Mouse (Mus musculus) CD8-positive naive resting alpha-beta T cell, adult 2 months (primary cell): ENCODE measurements around the gene Eefsec.

Experiments
- DNase-seq, 2 experiments: peaks; one replicate each; pipeline ENCODE4 v3.0.0; 2022; ENCODE audit warnings: low read depth in 2 of 2, low spot score in 2 of 2

Gene Eefsec

GRCm38 (mm10) chr6:88416130-88416758 is 30.1 kb downstream of the Eefsec start:
- no peak for DNase-seq

- no peak for DNase-seq
Measured at GRCm38 (mm10) chr6:88412604-88413003, 33.7 kb downstream of the Eefsec start.

GRCm38 (mm10) chr6:88409492-88409891 is 36.8 kb downstream of the Eefsec start:
- DNase-seq = no peak

- no peak for DNase-seq
Measured at GRCm38 (mm10) chr6:88400451-88400850, 45.9 kb downstream of the Eefsec start.

GRCm38 (mm10) chr6:88397985-88398384 is 48.4 kb downstream of the Eefsec start:
- no peak for DNase-seq

- DNase-seq = no peak
Measured at GRCm38 (mm10) chr6:88388946-88389345, 57.4 kb downstream of the Eefsec start.

GRCm38 (mm10) chr6:88387836-88388724 is 58.3 kb downstream of the Eefsec start:
- DNase-seq = no peak

GRCm38 (mm10) chr6:88384420-88385053 is 61.8 kb downstream of the Eefsec start:
- DNase-seq = no peak

- DNase-seq = no peak
Measured at GRCm38 (mm10) chr6:88383734-88384133, 62.6 kb downstream of the Eefsec start.

GRCm38 (mm10) chr6:88379756-88380155 is 66.6 kb downstream of the Eefsec start:
- no peak for DNase-seq

- peak in 1 of 2 experiments; percentile 3 for DNase-seq
Measured at GRCm38 (mm10) chr6:88378829-88379228, 67.5 kb downstream of the Eefsec start.

- DNase-seq = no peak
Measured at GRCm38 (mm10) chr6:88374247-88374646, 72.1 kb downstream of the Eefsec start.

- DNase-seq = no peak
Measured at GRCm38 (mm10) chr6:88369851-88370635, 76.3 kb downstream of the Eefsec start.

GRCm38 (mm10) chr6:88363475-88364012 is 82.8 kb downstream of the Eefsec start:
- no peak for DNase-seq

GRCm38 (mm10) chr6:88361096-88361495 is 85.2 kb downstream of the Eefsec start:
- no peak for DNase-seq

GRCm38 (mm10) chr6:88358210-88358609 is 88.1 kb downstream of the Eefsec start:
- no peak for DNase-seq

- no peak for DNase-seq
Measured at GRCm38 (mm10) chr6:88355866-88356265, 90.5 kb downstream of the Eefsec start.

GRCm38 (mm10) chr6:88352541-88352940 is 93.8 kb downstream of the Eefsec start:
- DNase-seq = no peak

- DNase-seq = no peak
Measured at GRCm38 (mm10) chr6:88346776-88347175, 99.6 kb downstream of the Eefsec start.

GRCm38 (mm10) chr6:88345311-88345710 is 101.0 kb downstream of the Eefsec start:
- DNase-seq = no peak
